Mouse (Mus musculus) thymus, postnatal 36 days (tissue): Measurements from ENCODE around the gene Top3b.
"Not testable (repeated sequence)": the region's sequence is repeated elsewhere in the genome, so short reads cannot be mapped to it uniquely, and the experiment has no call there.

Experiments
- DNase-seq, 2 experiments: peaks; one replicate each; pipeline ENCODE4 v3.0.0; 2022; ENCODE audit warnings: mixed read lengths in 2 of 2

The Top3b gene

GRCm38 (mm10) chr16:16897056-16897584 lies 26.6 kb downstream of the Top3b start:
- no peak for DNase-seq

- DNase-seq, result no peak
Measured at GRCm38 (mm10) chr16:16902329-16902728, 31.8 kb downstream of the Top3b start.

- no peak for DNase-seq
Measured at GRCm38 (mm10) chr16:16903188-16903587, 32.7 kb downstream of the Top3b start.

GRCm38 (mm10) chr16:16907799-16908198 lies 37.3 kb downstream of the Top3b start:
- no peak for DNase-seq

GRCm38 (mm10) chr16:16911641-16912597 lies 41.4 kb downstream of the Top3b start:
- peak; percentile 73 to 74 for DNase-seq

GRCm38 (mm10) chr16:16913440-16913839 lies 42.9 kb downstream of the Top3b start:
- no peak for DNase-seq

- DNase-seq, result no peak
Measured at GRCm38 (mm10) chr16:16918441-16919117, 48.0 kb downstream of the Top3b start.

- DNase-seq, result no peak
Measured at GRCm38 (mm10) chr16:16921021-16921435, 50.5 kb downstream of the Top3b start.

GRCm38 (mm10) chr16:16924481-16924880 lies 53.9 kb downstream of the Top3b start:
- DNase-seq, result no peak

- no peak for DNase-seq
Measured at GRCm38 (mm10) chr16:16926536-16926935, 56.0 kb downstream of the Top3b start.

- not testable (repeated sequence) for DNase-seq
Measured at GRCm38 (mm10) chr16:16928908-16929307, 58.4 kb downstream of the Top3b start.

- no peak for DNase-seq
Measured at GRCm38 (mm10) chr16:16930326-16930725, 59.8 kb downstream of the Top3b start.

GRCm38 (mm10) chr16:16930810-16931296 lies 60.3 kb downstream of the Top3b start:
- no peak for DNase-seq

- no peak for DNase-seq
Measured at GRCm38 (mm10) chr16:16939543-16939942, 69.0 kb downstream of the Top3b start.

- DNase-seq, result no peak
Measured at GRCm38 (mm10) chr16:16941078-16941477, 70.5 kb downstream of the Top3b start.
